Mouse (Mus musculus) heart, adult 2 months (tissue): ENCODE data around the gene Ptpn11.

ENCODE experiments used
- CTCF ChIP-seq: fragments of 200-600 bp; IDR thresholded peaks from 2 replicates; pipeline ENCODE4 v1.8.1; 2022; ENCODE audit warnings: antibody characterized with exemption, mild to moderate bottlenecking, moderate library complexity
- EP300 ChIP-seq: fragments of 200-500 bp; IDR thresholded peaks from 2 replicates; pipeline ENCODE4 v1.6.1; 2011; ENCODE audit warnings: low read depth, low read length, control low read depth; ENCODE audit not compliant: insufficient read depth
- POLR2A ChIP-seq: fragments of 200-500 bp; IDR thresholded peaks from 2 replicates; pipeline ENCODE4 v1.6.1; 2011; ENCODE audit warnings: mild to moderate bottlenecking, low read depth, low read length, control low read depth; ENCODE audit not compliant: insufficient read depth

GRCm38 (mm10) chr5:121204132-121205089 lies 13.2 kb upstream of the Ptpn11 start, which contains the start of gene Rpl6:
- TF ChIP-seq EP300 (peak; percentile 63), CTCF (no peak), POLR2A (peak; percentile 97)
